Mouse (Mus musculus): ENCODE measurements around the gene AC109138.7.
"Not testable (repeated sequence)": the region's sequence is repeated elsewhere in the genome, so short reads cannot be mapped to it uniquely, and the experiment has no call there.

DNA sequence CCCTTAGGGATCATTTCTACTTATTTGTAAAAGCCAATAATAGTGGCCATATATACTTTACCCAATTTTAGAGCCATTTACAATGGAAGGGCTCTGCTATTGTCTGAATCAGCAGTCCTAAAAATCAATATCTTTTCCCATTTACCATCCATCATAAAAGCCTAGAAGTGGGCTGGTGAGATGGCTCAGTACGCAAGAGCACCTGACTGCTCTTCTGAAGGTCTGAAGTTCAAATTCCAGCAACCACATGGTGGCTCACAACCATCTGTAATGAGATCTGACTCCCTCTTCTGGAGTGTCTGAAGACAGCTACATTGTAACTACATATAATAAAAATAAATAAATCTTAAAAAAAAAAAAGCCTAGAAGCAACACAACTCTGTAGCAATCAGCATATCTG is 34.5 kb downstream of the AC109138.7 start:
- TF ChIP-seq POLR2A (IDR thresholded peaks at IDR 0.05; ENCODE audit: control insufficient read depth, extremely low read depth, insufficient read depth, low read length, poor library complexity); CTCF (IDR thresholded peaks at IDR 0.05; ENCODE audit: borderline replicate concordance, control insufficient read depth, extremely low read depth, insufficient read depth, low read length, poor library complexity): not testable (repeated sequence)
